Mouse (Mus musculus) MEL (cell line): ENCODE measurements around the gene Prkd2. TPM values are rescaled to one million over a fixed set of nuclear protein-coding genes. Genes with fewer than 3 reads are reported as not detected.

ENCODE experiments used
- DNase-seq: peaks from one replicate; pipeline ENCODE4 v3.0.0; 2011; ENCODE audit warnings: low read depth, low spot score
- H3K27ac ChIP-seq: 2 replicates; pipeline ENCODE4 v1.5.1; 2012; ENCODE audit warnings: low read depth, mild to moderate bottlenecking, control low read depth, low read length, moderate library complexity; ENCODE audit not compliant: control insufficient read depth
- H3K27me3 ChIP-seq, 2 experiments: fragments of 150-350 bp in 1 of 2; sonication (generic) in 1 of 2; 2 replicates each; pipeline ENCODE4 v1.6.1; 2012; ENCODE audit warnings: low read length in 2 of 2, mild to moderate bottlenecking in 2 of 2, improper control_type of control experiment in 1 of 2, moderate library complexity in 1 of 2; ENCODE audit not compliant: insufficient read depth in 2 of 2, control insufficient read depth in 1 of 2
- H3K36me3 ChIP-seq, 2 experiments: 2 replicates each; pipeline ENCODE4 v1.6.1; 2012 to 2014; ENCODE audit warnings: low read length in 2 of 2, improper control_type of control experiment in 1 of 2, inconsistent platforms in 1 of 2, mild to moderate bottlenecking in 1 of 2; ENCODE audit not compliant: insufficient read depth in 2 of 2, control insufficient read depth in 1 of 2
- H3K4me1 ChIP-seq, 2 experiments: fragments of 150-350 bp in 1 of 2; sonication (generic) in 1 of 2; 2 replicates each; pipeline ENCODE4 v1.6.1; 2012; ENCODE audit warnings: low read length in 2 of 2, improper control_type of control experiment in 1 of 2, mild to moderate bottlenecking in 1 of 2; ENCODE audit not compliant: insufficient read depth in 2 of 2, control insufficient read depth in 1 of 2
- H3K4me3 ChIP-seq, 2 experiments: fragments of 150-350 bp in 1 of 2; sonication (generic) in 1 of 2; 2 replicates each; pipeline ENCODE4 v1.5.1; 2012; ENCODE audit warnings: low read depth in 2 of 2, low read length in 2 of 2, mild to moderate bottlenecking in 2 of 2, moderate library complexity in 2 of 2, control low read depth in 1 of 2, improper control_type of control experiment in 1 of 2; ENCODE audit not compliant: control insufficient read depth in 1 of 2, insufficient read depth in 1 of 2
- H3K79me2 ChIP-seq: 2 replicates; pipeline ENCODE4 v1.6.1; 2012; ENCODE audit warnings: mild to moderate bottlenecking, low read length, moderate library complexity; ENCODE audit not compliant: control insufficient read depth, poor library complexity, insufficient read depth
- H3K9ac ChIP-seq: 2 replicates; pipeline ENCODE4 v1.6.1; 2012; ENCODE audit warnings: low read depth, mild to moderate bottlenecking, control low read depth, low read length, moderate library complexity; ENCODE audit not compliant: control insufficient read depth, poor library complexity, severe bottlenecking
- H3K9me3 ChIP-seq: fragments of 150-350 bp; sonication (generic); replicated peaks from 2 replicates; pipeline ENCODE4 v1.6.1; 2012; ENCODE audit warnings: mild to moderate bottlenecking, low read length, improper control_type of control experiment, moderate library complexity; ENCODE audit not compliant: insufficient read depth
- BHLHE40 ChIP-seq: IDR thresholded peaks from 2 replicates; pipeline ENCODE4 v1.6.1; 2012; ENCODE audit warnings: low read depth, mild to moderate bottlenecking, inconsistent platforms, low read length, improper control_type of control experiment, borderline replicate concordance
- CHD1 ChIP-seq: IDR thresholded peaks from 2 replicates; pipeline ENCODE4 v1.6.1; 2012; ENCODE audit warnings: low read depth, mild to moderate bottlenecking, inconsistent platforms, low read length, improper control_type of control experiment
- EP300 ChIP-seq, 2 experiments: IDR thresholded peaks; 2 replicates each; pipeline ENCODE4 v1.6.1; 2011; ENCODE audit warnings: improper control_type of control experiment in 2 of 2, low read length in 2 of 2, low read depth in 1 of 2, mild to moderate bottlenecking in 1 of 2
- GABPA ChIP-seq: IDR thresholded peaks from 2 replicates; pipeline ENCODE4 v1.6.1; 2012; ENCODE audit warnings: low read depth, mild to moderate bottlenecking, inconsistent platforms, low read length, improper control_type of control experiment, moderate library complexity
- HCFC1 ChIP-seq: IDR thresholded peaks from 2 replicates; pipeline ENCODE4 v1.6.1; 2012; ENCODE audit warnings: low read depth, mild to moderate bottlenecking, inconsistent platforms, low read length, improper control_type of control experiment, moderate library complexity
- KAT2A ChIP-seq: conservative IDR thresholded peaks from 2 replicates; pipeline ENCODE4 v1.6.1; 2012; ENCODE audit warnings: low read depth, low read length, improper control_type of control experiment, inconsistent platforms
- MAFK ChIP-seq: IDR thresholded peaks from 2 replicates; pipeline ENCODE4 v1.6.1; 2011; ENCODE audit warnings: low read depth, mild to moderate bottlenecking, low read length, improper control_type of control experiment, borderline replicate concordance
- MAX ChIP-seq: IDR thresholded peaks from 2 replicates; pipeline ENCODE4 v1.6.1; 2011; ENCODE audit warnings: low read length, improper control_type of control experiment
- MAZ ChIP-seq: IDR thresholded peaks from 2 replicates; pipeline ENCODE4 v1.6.1; 2012; ENCODE audit warnings: low read depth, mild to moderate bottlenecking, inconsistent platforms, low read length, improper control_type of control experiment
- MXI1 ChIP-seq: IDR thresholded peaks from 2 replicates; pipeline ENCODE4 v1.6.1; 2011; ENCODE audit warnings: mild to moderate bottlenecking, low read depth, low read length, improper control_type of control experiment
- MYB ChIP-seq: IDR thresholded peaks from 2 replicates; pipeline ENCODE4 v1.6.1; 2011; ENCODE audit warnings: mild to moderate bottlenecking, low read depth, low read length, improper control_type of control experiment
- NELFE ChIP-seq: IDR thresholded peaks from 2 replicates; pipeline ENCODE4 v1.6.1; 2011; ENCODE audit warnings: low read depth, low read length, improper control_type of control experiment
- POLR2A ChIP-seq, 2 experiments: IDR thresholded peaks; 2 replicates each; pipeline ENCODE4 v1.6.1; 2011 to 2012; ENCODE audit warnings: low read length in 2 of 2, mild to moderate bottlenecking in 2 of 2, control low read depth in 1 of 2, improper control_type of control experiment in 1 of 2, low read depth in 1 of 2, moderate library complexity in 1 of 2; ENCODE audit not compliant: control insufficient read depth in 1 of 2, insufficient read depth in 1 of 2, poor library complexity in 1 of 2
- POLR2AphosphoS2 ChIP-seq: IDR thresholded peaks from 2 replicates; pipeline ENCODE4 v1.6.1; 2011; ENCODE audit warnings: low read length, improper control_type of control experiment
- POLR2AphosphoS5 ChIP-seq: IDR thresholded peaks from 2 replicates; pipeline ENCODE4 v1.6.1; 2012; ENCODE audit warnings: low read depth, borderline replicate concordance, mild to moderate bottlenecking, inconsistent platforms, low read length, moderate library complexity, mixed read lengths
- RCOR1 ChIP-seq: IDR thresholded peaks from 2 replicates; pipeline ENCODE4 v1.6.1; 2012; ENCODE audit warnings: low read depth, mild to moderate bottlenecking, inconsistent platforms, low read length, improper control_type of control experiment
- SIN3A ChIP-seq: IDR thresholded peaks from 2 replicates; pipeline ENCODE4 v1.6.1; 2012; ENCODE audit warnings: low read length, improper control_type of control experiment, inconsistent platforms
- SMC3 ChIP-seq: IDR thresholded peaks from 2 replicates; pipeline ENCODE4 v1.6.1; 2011; ENCODE audit warnings: low read depth, low read length, improper control_type of control experiment
- TCF12 ChIP-seq: IDR thresholded peaks from 2 replicates; pipeline ENCODE4 v1.6.1; 2014; ENCODE audit warnings: low read depth, mild to moderate bottlenecking, inconsistent platforms, low read length, improper control_type of control experiment, moderate library complexity
- ZC3H11A ChIP-seq: IDR thresholded peaks from 2 replicates; pipeline ENCODE4 v1.6.1; 2012; ENCODE audit warnings: low read depth, mild to moderate bottlenecking, inconsistent platforms, low read length, improper control_type of control experiment
- ZMIZ1 ChIP-seq: IDR thresholded peaks from 2 replicates; pipeline ENCODE4 v1.6.1; 2012; ENCODE audit warnings: low read depth, mild to moderate bottlenecking, inconsistent platforms, low read length, improper control_type of control experiment, moderate library complexity
- ZNF384 ChIP-seq: IDR thresholded peaks from 2 replicates; pipeline ENCODE4 v1.6.1; 2012; ENCODE audit warnings: low read depth, mild to moderate bottlenecking, inconsistent platforms, low read length, improper control_type of control experiment
- polyA plus RNA-seq, 2 experiments: library from polyadenylated mRNA; stranded (reverse) in 1 of 2; unstranded in 1 of 2; fragments of >175 nt in 1 of 2; fragments of >200 nt in 1 of 2; gene quantifications; 2 replicates each; pipeline versions ENCODE4 v1.2.1 to v1.2.4; 2012; ENCODE audit warnings: low replicate concordance in 2 of 2, low read depth in 1 of 2; ENCODE audit not compliant: insufficient read length in 2 of 2, insufficient read depth in 1 of 2, missing spikeins in 1 of 2
- total RNA-seq: library from RNA; depleted of rRNA; stranded (reverse); fragments of 300-350 nt; gene quantifications from 2 replicates; pipeline ENCODE4 v1.2.3, GENCODE M21; 2012

The Prkd2 gene
- total and polyA plus RNA-seq, 3 experiments, result 2.9 to 8.7 TPM; not detected in 1

DNA sequence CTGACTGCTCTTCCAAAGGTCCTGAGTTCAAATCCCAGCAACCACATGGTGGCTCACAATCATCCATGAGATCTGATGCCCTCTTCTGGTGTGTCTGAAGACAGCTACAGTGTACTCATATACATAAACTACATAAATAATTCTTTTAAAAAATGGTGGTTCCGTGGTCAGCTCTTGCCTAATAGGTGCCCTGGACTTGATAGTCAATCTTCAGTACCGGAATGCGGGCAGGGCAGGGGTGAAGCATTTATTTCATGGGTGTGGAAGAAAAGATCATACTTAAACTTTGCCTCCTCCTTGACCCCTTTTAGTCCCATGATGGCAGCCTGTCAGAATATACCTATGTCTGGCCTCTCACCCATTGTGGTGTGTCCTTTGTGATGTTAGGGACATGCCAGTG lies 69.2 kb downstream of the Prkd2 start:
- Histone ChIP-seq H3K27me3 (no peaks in the 10 kb centered on the region), H3K36me3 (peaks cover 0 to 20% of the 10 kb centered on the region in 2 experiments)
- DNase-seq, result no peak

DNA sequence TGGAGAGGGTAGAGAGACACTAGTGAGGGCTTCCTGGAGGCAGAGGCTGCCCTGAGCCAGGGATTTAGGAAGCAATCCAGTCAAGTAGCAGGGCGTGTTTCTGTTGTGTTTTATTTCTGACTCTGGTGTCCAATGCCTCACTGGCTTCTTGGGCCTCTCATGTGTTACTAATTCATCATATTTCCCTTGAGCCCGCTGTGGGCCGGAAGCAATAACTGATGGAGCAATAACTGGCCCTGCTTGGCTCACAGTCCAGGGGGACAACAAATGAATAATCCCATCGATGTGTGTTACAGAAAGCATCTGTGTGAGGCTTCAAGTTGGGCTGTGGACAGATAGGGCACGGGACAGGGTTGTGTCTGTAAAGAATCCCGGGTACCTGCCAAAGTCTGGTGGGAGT lies 69.7 kb downstream of the Prkd2 start:
- H3K4me1 ChIP-seq, result peaks cover 2 to 27% of the 10 kb centered on the region in 2 experiments
- peaks cover 17% of the 10 kb centered on the region for H3K79me2 ChIP-seq
- no peak for TF ChIP-seq GABPA
- no peak for TF ChIP-seq MAFK
- no peak for TF ChIP-seq ZNF384
- TF ChIP-seq POLR2AphosphoS5, result no peak
- TF ChIP-seq MXI1, result no peak
- TF ChIP-seq POLR2A (IDR thresholded peaks at IDR 0.05; ENCODE audit: control insufficient read depth in 1 of 2, insufficient read depth in 1 of 2, low read depth in 1 of 2, low read length in 2 of 2, poor library complexity in 1 of 2), result no peak
- TF ChIP-seq ZMIZ1, result no peak
- TF ChIP-seq KAT2A, result no peak
- no peak for TF ChIP-seq MYB
- TF ChIP-seq SIN3A, result no peak
- TF ChIP-seq HCFC1, result no peak
- TF ChIP-seq RCOR1, result no peak
- H3K4me3 ChIP-seq, result no peak overlapping the region
- H3K27me3 ChIP-seq, result no peaks in the 10 kb centered on the region
- no peak overlapping the region for H3K9ac ChIP-seq
- no peak overlapping the region for H3K27ac ChIP-seq
- peaks cover 0 to 20% of the 10 kb centered on the region in 2 experiments for H3K36me3 ChIP-seq
- DNase-seq, result no peak
- H3K9me3 ChIP-seq, result no peaks in the 10 kb centered on the region

More for the DNA sequence above, 69.2 kb downstream of the Prkd2 start:
- H3K9me3 ChIP-seq, result no peaks in the 10 kb centered on the region
- TF ChIP-seq CHD1, result no peak
- no peak for TF ChIP-seq MAX
- no peak for TF ChIP-seq SMC3
- no peak for TF ChIP-seq EP300 (IDR thresholded peaks at IDR 0.05; ENCODE audit: low read depth in 1 of 2, low read length in 2 of 2)
- TF ChIP-seq POLR2AphosphoS2, result no peak
- TF ChIP-seq TCF12, result no peak
- TF ChIP-seq MAFK, result no peak
- no peak for TF ChIP-seq ZC3H11A
- TF ChIP-seq MYB, result no peak
- TF ChIP-seq BHLHE40, result no peak
- no peak for TF ChIP-seq NELFE
- no peak for TF ChIP-seq MAZ
- TF ChIP-seq ZMIZ1, result no peak
- H3K79me2 ChIP-seq, result peaks cover 21% of the 10 kb centered on the region
- H3K4me1 ChIP-seq, result peaks cover 2 to 27% of the 10 kb centered on the region in 2 experiments
- no peak overlapping the region for H3K27ac ChIP-seq
- no peak overlapping the region for H3K4me3 ChIP-seq
- H3K9ac ChIP-seq, result no peak overlapping the region
